Mouse (Mus musculus): ENCODE data around the gene Shbg. TPM values are rescaled to one million over a fixed set of nuclear protein-coding genes. Genes with fewer than 3 reads are reported as not detected.

Gene Shbg
- total and polyA plus RNA-seq, 2 experiments from 2014 or later = not detected

- DNase-seq (no peak), ATAC-seq (no peak)
- Histone ChIP-seq H3K4me3 (ENCODE audit: low read depth, low read length) (no peak overlapping the region), H3K9me3 (ENCODE audit: low read length) (no peaks in the 10 kb centered on the region), H3K27me3 (ENCODE audit: insufficient read depth, low read length) (no peaks in the 10 kb centered on the region), H3K4me1 (ENCODE audit: insufficient read depth) (no peaks in the 10 kb centered on the region), H3K9ac (no peak overlapping the region), H3K4me2 (ENCODE audit: low read depth) (no peak overlapping the region), H3K36me3 (ENCODE audit: insufficient read depth) (peaks cover 20% of the 10 kb centered on the region), H3K27ac (ENCODE audit: low read depth, low read length) (no peak overlapping the region)
- 84% methylated on average over 7 of the region's 7 CpGs for WGBS
- TF ChIP-seq CTCF (IDR thresholded peaks at IDR 0.05; ENCODE audit: low read depth) = no peak
Observed at GRCm38 (mm10) chr11:69584008-69584407, 33.7 kb downstream of the Shbg start.

DNA sequence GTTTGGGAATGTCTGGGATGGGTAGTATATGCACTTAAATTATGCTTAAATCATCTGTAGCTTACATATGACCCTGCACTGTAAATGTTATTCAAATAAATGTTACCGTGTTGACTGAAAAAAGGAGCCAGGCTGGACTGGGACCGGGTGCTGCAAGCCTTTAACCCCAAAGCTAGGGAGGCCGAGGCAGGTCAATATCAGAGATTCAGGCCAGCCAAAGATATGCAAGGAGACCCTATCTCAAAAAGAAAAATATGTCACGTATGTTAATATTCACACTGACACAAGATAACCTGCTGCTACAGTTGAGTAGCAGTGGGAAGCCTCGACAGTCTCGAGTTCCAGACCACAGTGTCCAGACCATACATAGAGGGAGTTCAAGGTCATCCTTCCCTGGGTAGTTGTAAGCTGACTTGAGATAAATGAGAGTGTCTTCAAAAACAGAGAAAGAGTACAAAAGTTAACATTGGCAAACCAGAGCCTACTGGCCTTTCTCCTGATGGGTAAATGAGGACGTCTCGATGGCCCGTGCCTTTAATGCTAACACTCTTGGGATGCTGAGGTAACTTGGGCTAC lies 35.4 kb downstream of the Shbg start:
- no peaks in the 10 kb centered on the region for H3K27me3 ChIP-seq (ENCODE audit: insufficient read depth, low read length)
- H3K9me3 ChIP-seq (ENCODE audit: low read length) = no peaks in the 10 kb centered on the region
- peak overlapping the region; percentile 79; the same call in 1 of the 2 replicates for H3K4me3 ChIP-seq (ENCODE audit: low read depth, low read length)
- no peak overlapping the region for H3K27ac ChIP-seq (ENCODE audit: low read depth, low read length)
- H3K4me1 ChIP-seq (ENCODE audit: insufficient read depth) = no peaks in the 10 kb centered on the region; the same call in 1 of the 2 replicates
- ATAC-seq (no peak), DNase-seq (no peak)
- WGBS = 61% methylated on average over 9 of the region's 9 CpGs
- TF ChIP-seq CTCF (IDR thresholded peaks at IDR 0.05; ENCODE audit: low read depth) = no peak
- peaks cover 4% of the 10 kb centered on the region for H3K36me3 ChIP-seq (ENCODE audit: insufficient read depth)
- no peak overlapping the region for H3K9ac ChIP-seq
- H3K4me2 ChIP-seq (ENCODE audit: low read depth) = peak overlapping the region; percentile 78

- Histone ChIP-seq H3K27ac (ENCODE audit: low read depth, low read length) (peak overlapping the region; percentile 92), H3K36me3 (ENCODE audit: insufficient read depth) (no peaks in the 10 kb centered on the region), H3K4me2 (ENCODE audit: low read depth) (peak overlapping the region; percentile 78), H3K4me1 (ENCODE audit: insufficient read depth) (peaks cover 3% of the 10 kb centered on the region; the same call in 1 of the 2 replicates), H3K9me3 (ENCODE audit: low read length) (no peaks in the 10 kb centered on the region), H3K27me3 (ENCODE audit: insufficient read depth, low read length) (no peaks in the 10 kb centered on the region), H3K4me3 (ENCODE audit: low read depth, low read length) (peak overlapping the region; percentile 79), H3K9ac (peak overlapping the region; percentile 65)
- DNase-seq = no peak
- no peak for ATAC-seq
- TF ChIP-seq CTCF (IDR thresholded peaks at IDR 0.05; ENCODE audit: low read depth) = no peak
- WGBS = 0% methylated on average over 8 of the region's 8 CpGs
Observed at GRCm38 (mm10) chr11:69581814-69582213, 35.9 kb downstream of the Shbg start.

DNA sequence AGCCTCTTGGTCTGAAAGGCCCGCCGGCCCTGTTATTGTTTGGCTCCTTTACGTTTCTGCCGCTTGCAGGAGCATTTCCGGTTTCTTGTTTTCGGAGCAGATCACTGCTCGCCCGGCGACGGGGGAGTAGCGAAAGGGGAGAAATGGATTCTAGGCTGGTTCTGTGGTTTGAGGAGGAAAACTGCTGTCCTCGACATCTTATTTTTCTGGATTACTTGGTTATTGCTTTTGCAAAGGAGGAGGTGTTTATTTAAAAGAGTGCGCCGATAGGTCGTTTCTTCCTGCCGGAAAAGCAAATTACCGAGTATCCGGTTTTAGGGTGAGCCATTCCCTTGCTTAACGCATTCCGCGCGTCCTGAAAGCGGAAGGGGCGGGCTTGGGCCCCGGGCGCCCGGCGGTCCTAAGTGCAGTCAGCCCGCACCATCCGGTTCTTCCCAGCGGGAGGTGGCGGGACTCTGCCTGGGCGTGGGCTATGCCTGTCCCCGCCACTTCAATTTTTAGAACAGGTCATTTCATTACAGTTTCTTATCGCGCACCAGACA lies 36.5 kb downstream of the Shbg start:
- Histone ChIP-seq H3K4me1 (ENCODE audit: insufficient read depth) (peaks cover 4% of the 10 kb centered on the region; the same call in 1 of the 2 replicates), H3K4me2 (ENCODE audit: low read depth) (peak overlapping the region; percentile 78), H3K27me3 (ENCODE audit: insufficient read depth, low read length) (no peaks in the 10 kb centered on the region), H3K36me3 (ENCODE audit: insufficient read depth) (no peaks in the 10 kb centered on the region), H3K27ac (ENCODE audit: low read depth, low read length) (peak overlapping the region; percentile 92), H3K9ac (peak overlapping the region; percentile 65), H3K9me3 (ENCODE audit: low read length) (no peaks in the 10 kb centered on the region), H3K4me3 (ENCODE audit: low read depth, low read length) (peak overlapping the region; percentile 79)
- DNase-seq (peak; percentile 95), ATAC-seq (peak; percentile 85)
- WGBS = under 1% methylated on average over 36 of the region's 36 CpGs
- TF ChIP-seq CTCF (IDR thresholded peaks at IDR 0.05; ENCODE audit: low read depth) = no peak

DNA sequence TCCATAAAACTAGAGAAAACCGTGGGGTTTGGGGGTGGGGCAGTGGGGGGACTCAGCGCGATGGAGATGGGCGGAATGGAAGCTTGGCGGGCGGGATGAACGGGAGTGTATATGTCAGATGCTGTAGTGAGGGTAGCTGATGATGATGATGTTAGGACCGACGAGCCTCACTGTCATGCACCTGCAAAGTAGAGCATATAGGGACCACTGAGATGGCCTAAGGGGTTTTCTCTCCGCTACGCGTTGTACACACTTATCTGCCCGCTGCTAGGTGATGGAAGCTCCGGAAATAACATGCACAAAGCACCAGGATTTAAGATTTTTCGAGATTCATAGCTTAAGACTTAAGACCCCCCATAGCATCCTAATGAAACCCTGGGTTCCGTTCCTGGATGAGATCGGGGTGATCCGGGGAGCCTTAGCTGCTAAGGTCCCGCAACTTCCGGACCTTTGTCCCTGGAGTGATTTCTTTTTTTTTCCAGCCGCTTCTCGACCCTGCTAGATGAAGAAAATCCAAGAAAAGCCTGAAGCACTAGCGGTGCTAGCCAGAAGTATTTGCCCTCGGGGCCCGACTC lies 37.0 kb downstream of the Shbg start:
- Histone ChIP-seq H3K4me2 (ENCODE audit: low read depth) (peak overlapping the region; percentile 78), H3K27ac (ENCODE audit: low read depth, low read length) (peak overlapping the region; percentile 92), H3K4me3 (ENCODE audit: low read depth, low read length) (peak overlapping the region; percentile 79), H3K27me3 (ENCODE audit: insufficient read depth, low read length) (no peaks in the 10 kb centered on the region), H3K36me3 (ENCODE audit: insufficient read depth) (no peaks in the 10 kb centered on the region), H3K9me3 (ENCODE audit: low read length) (no peaks in the 10 kb centered on the region), H3K9ac (peak overlapping the region; percentile 65), H3K4me1 (ENCODE audit: insufficient read depth) (peaks cover 4% of the 10 kb centered on the region; the same call in 1 of the 2 replicates)
- no peak for TF ChIP-seq CTCF (IDR thresholded peaks at IDR 0.05; ENCODE audit: low read depth)
- under 1% methylated on average over 25 of the region's 25 CpGs for WGBS
- ATAC-seq (no peak), DNase-seq (no peak)

DNA sequence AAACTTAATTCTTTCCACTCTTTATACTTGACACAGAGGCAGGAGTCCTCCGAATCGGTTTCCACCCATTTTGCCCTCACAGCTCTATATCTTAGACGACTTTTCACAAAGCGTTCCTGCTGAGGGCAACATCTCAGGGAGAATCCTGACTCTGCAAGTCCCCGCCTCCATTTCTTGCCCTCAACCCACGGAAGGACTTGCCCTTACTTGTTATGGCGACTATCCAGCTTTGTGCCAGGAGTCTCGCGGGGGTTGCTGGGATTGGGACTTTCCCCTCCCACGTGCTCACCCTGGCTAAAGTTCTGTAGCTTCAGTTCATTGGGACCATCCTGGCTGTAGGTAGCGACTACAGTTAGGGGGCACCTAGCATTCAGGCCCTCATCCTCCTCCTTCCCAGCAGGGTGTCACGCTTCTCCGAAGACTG lies 37.6 kb downstream of the Shbg start, which contains the start of the genes Wrap53 and Trp53:
TSS of gene Wrap53 (minus strand) at position 165 of the 424 bp plus-strand sequence.
TSS of gene Trp53 (plus strand) at position 269 of the 424 bp plus-strand sequence.
- Histone ChIP-seq H3K27ac (ENCODE audit: low read depth, low read length) (peak within 1 kb of the TSS; percentile 92), H3K4me2 (ENCODE audit: low read depth) (peak within 1 kb of the TSS; percentile 95), H3K4me1 (ENCODE audit: insufficient read depth) (peaks cover 4% of the 10 kb centered on the region; the same call in 1 of the 2 replicates), H3K9me3 (ENCODE audit: low read length) (no peaks in the 10 kb centered on the region), H3K4me3 (ENCODE audit: low read depth, low read length) (peak within 1 kb of the TSS; percentile 79), H3K9ac (peak within 1 kb of the TSS; percentile 72), H3K27me3 (ENCODE audit: insufficient read depth, low read length) (no peaks in the 10 kb centered on the region), H3K36me3 (ENCODE audit: insufficient read depth) (no peaks in the 10 kb centered on the region)
- DNase-seq (peak; percentile 94), ATAC-seq (peak; percentile 64)
- under 1% methylated on average over 13 of the region's 13 CpGs for WGBS
- TF ChIP-seq CTCF (IDR thresholded peaks at IDR 0.05; ENCODE audit: low read depth) = no peak

Data from forebrain, postnatal 0 days (tissue).